Mouse (Mus musculus) embryonic facial prominence, embryonic 11.5 days (tissue): Measurements from ENCODE around the gene Btbd3. TPM values are rescaled to one million over a fixed set of nuclear protein-coding genes. Genes with fewer than 3 reads are reported as not detected.
A peak's percentile ranks its signal among the peaks of the same experiment; 100 is the strongest.

Experiments used
- ATAC-seq: fragments of 200-750 bp; cut with Nextera tagmentation; replicated peaks from 2 replicates; pipeline ENCODE4 v1.8.0; 2017; ENCODE audit warnings: low read depth; ENCODE audit not compliant: insufficient number of reproducible peaks, low FRiP score, low TSS enrichment
- DNase-seq: peaks from one replicate; pipeline ENCODE4 v3.0.0-alpha.2; 2015; ENCODE audit warnings: low spot score
- H3K27ac ChIP-seq: fragments of 300-500 bp; sonication (generic); replicated peaks from 2 replicates; pipeline ENCODE4 v1.5.1; 2014; ENCODE audit warnings: mild to moderate bottlenecking, low read depth, low read length, control low read depth
- H3K27me3 ChIP-seq: fragments of 300-500 bp; sonication (generic); 2 replicates; pipeline ENCODE4 v1.6.1; 2014; ENCODE audit warnings: mild to moderate bottlenecking, low read length, moderate library complexity, mixed read lengths; ENCODE audit not compliant: control insufficient read depth, insufficient read depth
- H3K36me3 ChIP-seq: fragments of 300-500 bp; sonication (generic); replicated peaks from 2 replicates; pipeline ENCODE4 v1.6.1; 2014; ENCODE audit warnings: low read depth, mild to moderate bottlenecking, low read length, moderate library complexity, mixed read lengths; ENCODE audit not compliant: control insufficient read depth, insufficient read depth
- H3K4me1 ChIP-seq: fragments of 300-500 bp; sonication (generic); 2 replicates; pipeline ENCODE4 v1.6.1; 2014; ENCODE audit warnings: low read length, mixed read lengths; ENCODE audit not compliant: control insufficient read depth, insufficient read depth
- H3K4me2 ChIP-seq: fragments of 300-500 bp; sonication (generic); 2 replicates; pipeline ENCODE4 v1.6.1; 2014; ENCODE audit warnings: low read depth, mild to moderate bottlenecking, control low read depth, low read length, moderate library complexity
- H3K4me3 ChIP-seq: fragments of 300-500 bp; sonication (generic); 2 replicates; pipeline ENCODE4 v1.5.1; 2014; ENCODE audit warnings: low read depth, low read length, control low read depth
- H3K9ac ChIP-seq: fragments of 300-500 bp; sonication (generic); replicated peaks from 2 replicates; pipeline ENCODE4 v1.6.1; 2014; ENCODE audit warnings: mild to moderate bottlenecking, control low read depth, low read length
- H3K9me3 ChIP-seq: fragments of 300-500 bp; sonication (generic); replicated peaks from 2 replicates; pipeline ENCODE4 v1.6.1; 2016; ENCODE audit warnings: mild to moderate bottlenecking, low read length, inconsistent platforms, mixed read lengths; ENCODE audit not compliant: control insufficient read depth
- WGBS: fragments of 180-500 bp; shearing (Covaris S2); extraction: QIAGEN DNeasy Blood & Tissue Kit; methylation state at CpG from one replicate; pipeline ENCODE4 v1.1.7; 2014; 5-methylcytosine and 5-hydroxymethylcytosine counted together
- polyA plus RNA-seq: library from polyadenylated mRNA; unstranded; fragments of >200 nt; fragmentation: Nextera tagmentation; extraction: Ambion mirVana; gene quantifications from 2 replicates; pipeline ENCODE4 v1.2.1, GENCODE M21; 2014

Gene Btbd3
- polyA plus RNA-seq, 1 experiment from 2014 or later: 22.6 TPM

- Histone ChIP-seq H3K9ac (no peak overlapping the region), H3K9me3 (no peaks in the 10 kb centered on the region), H3K27me3 (no peaks in the 10 kb centered on the region), H3K4me3 (no peak overlapping the region), H3K36me3 (no peaks in the 10 kb centered on the region), H3K4me2 (no peak overlapping the region), H3K27ac (no peak overlapping the region), H3K4me1 (peaks cover 3% of the 10 kb centered on the region; the same call in 1 of the 2 replicates)
- ATAC-seq (no peak), DNase-seq (no peak)
Observed at GRCm38 (mm10) chr2:138269330-138269729, 13.0 kb downstream of the Btbd3 start.

GRCm38 (mm10) chr2:138273404-138274073, 17.2 kb downstream of the Btbd3 start:
- H3K4me2 ChIP-seq: no peak overlapping the region
- no peaks in the 10 kb centered on the region for H3K9me3 ChIP-seq
- H3K9ac ChIP-seq: no peak overlapping the region
- DNase-seq (no peak), ATAC-seq (no peak)
- no peaks in the 10 kb centered on the region for H3K27me3 ChIP-seq
- WGBS: 83% methylated on average over 9 of the region's 9 CpGs
- no peak overlapping the region for H3K4me3 ChIP-seq
- 0 out of 2 replicates have a peak, but pooled peaks cover 3% of the 10 kb centered on the region for H3K4me1 ChIP-seq
- H3K27ac ChIP-seq: no peak overlapping the region
- H3K36me3 ChIP-seq: no peaks in the 10 kb centered on the region

- WGBS: 88% methylated on average over 5 of the region's 5 CpGs
- 0 out of 2 replicates have a peak, but pooled peaks cover 3% of the 10 kb centered on the region for H3K4me1 ChIP-seq
Observed at GRCm38 (mm10) chr2:138274086-138274485, 17.7 kb downstream of the Btbd3 start.

GRCm38 (mm10) chr2:138277842-138278691, 21.7 kb downstream of the Btbd3 start:
- Histone ChIP-seq H3K27me3 (no peaks in the 10 kb centered on the region), H3K9ac (no peak overlapping the region; the same call in 1 of the 2 replicates), H3K4me1 (peaks cover 3% of the 10 kb centered on the region; the same call in 1 of the 2 replicates), H3K9me3 (no peaks in the 10 kb centered on the region), H3K4me3 (peak overlapping the region; percentile 25), H3K36me3 (no peaks in the 10 kb centered on the region), H3K4me2 (peak overlapping the region; percentile 32), H3K27ac (no peak overlapping the region)
- 14% methylated on average over 17 of the region's 17 CpGs for WGBS
- DNase-seq: peak; percentile 76
- ATAC-seq: peak; percentile 83; the same call in 1 of the 2 replicates

More at GRCm38 (mm10) chr2:138274086-138274485, 17.7 kb downstream of the Btbd3 start:
- DNase-seq: no peak
- Histone ChIP-seq H3K27ac (no peak overlapping the region), H3K9ac (no peak overlapping the region), H3K9me3 (no peaks in the 10 kb centered on the region), H3K4me3 (no peak overlapping the region), H3K27me3 (no peaks in the 10 kb centered on the region), H3K4me2 (no peak overlapping the region), H3K36me3 (no peaks in the 10 kb centered on the region)
- ATAC-seq: no peak

- peak overlapping the region; percentile 32 for H3K4me2 ChIP-seq
- H3K9ac ChIP-seq: no peak overlapping the region; the same call in 1 of the 2 replicates
- H3K27ac ChIP-seq: no peak overlapping the region
- DNase-seq (no peak), ATAC-seq (no peak)
- no peaks in the 10 kb centered on the region for H3K9me3 ChIP-seq
- H3K4me3 ChIP-seq: peak overlapping the region; percentile 25; the same call in 1 of the 2 replicates
- H3K4me1 ChIP-seq: peaks cover 3% of the 10 kb centered on the region; the same call in 1 of the 2 replicates
- no peaks in the 10 kb centered on the region; the same call in 1 of the 2 replicates for H3K36me3 ChIP-seq
- WGBS: 60% methylated on average over 15 of the region's 15 CpGs
- no peaks in the 10 kb centered on the region for H3K27me3 ChIP-seq
Observed at GRCm38 (mm10) chr2:138278853-138279640, 22.7 kb downstream of the Btbd3 start.

GRCm38 (mm10) chr2:138279641-138280040, 23.3 kb downstream of the Btbd3 start:
- H3K9me3 ChIP-seq: no peaks in the 10 kb centered on the region
- H3K4me2 ChIP-seq: peak overlapping the region; percentile 13; the same call in 1 of the 2 replicates
- no peaks in the 10 kb centered on the region; the same call in 1 of the 2 replicates for H3K36me3 ChIP-seq
- H3K27me3 ChIP-seq: no peaks in the 10 kb centered on the region
- WGBS: 55% methylated on average over 11 of the region's 11 CpGs
- no peak overlapping the region for H3K9ac ChIP-seq
- no peak overlapping the region for H3K4me3 ChIP-seq
- DNase-seq (peak; percentile 34), ATAC-seq (peak; percentile 36; the same call in 1 of the 2 replicates)
- H3K4me1 ChIP-seq: peaks cover 3% of the 10 kb centered on the region; the same call in 1 of the 2 replicates
- no peak overlapping the region for H3K27ac ChIP-seq

- no peaks in the 10 kb centered on the region for H3K27me3 ChIP-seq
- no peak overlapping the region for H3K4me3 ChIP-seq
- peak; percentile 49 for DNase-seq
- peaks cover 3% of the 10 kb centered on the region; the same call in 1 of the 2 replicates for H3K4me1 ChIP-seq
- 0 out of 2 replicates have a peak, but pooled peaks have one; percentile 65 for ATAC-seq
- 46% methylated on average over 17 of the region's 17 CpGs for WGBS
- H3K36me3 ChIP-seq: no peaks in the 10 kb centered on the region; the same call in 1 of the 2 replicates
- H3K27ac ChIP-seq: no peak overlapping the region
- H3K9ac ChIP-seq: no peak overlapping the region; the same call in 1 of the 2 replicates
- no peaks in the 10 kb centered on the region for H3K9me3 ChIP-seq
- no peak overlapping the region; the same call in 1 of the 2 replicates for H3K4me2 ChIP-seq
Observed at GRCm38 (mm10) chr2:138280225-138280711, 23.9 kb downstream of the Btbd3 start.
